Mouse (Mus musculus) CH12.LX (cell line): Measurements from ENCODE around the gene Corin.

Experiments
- BHLHE40 ChIP-seq: IDR thresholded peaks from 2 replicates; pipeline ENCODE4 v1.6.1; 2011; ENCODE audit warnings: mild to moderate bottlenecking, low read depth, low read length, improper control_type of control experiment
- CTCF ChIP-seq, 2 experiments: IDR thresholded peaks in 1 of 2; conservative IDR thresholded peaks in 1 of 2; 2 replicates each; pipeline ENCODE4 v1.5.1; 2011 to 2012; ENCODE audit warnings: low read depth in 2 of 2, low read length in 2 of 2, improper control_type of control experiment in 1 of 2, inconsistent platforms in 1 of 2, mild to moderate bottlenecking in 1 of 2, moderate library complexity in 1 of 2
- ELF1 ChIP-seq: IDR thresholded peaks from 2 replicates; pipeline ENCODE4 v1.6.1; 2014; ENCODE audit warnings: low read depth, mild to moderate bottlenecking, inconsistent platforms, low read length, improper control_type of control experiment
- EP300 ChIP-seq: IDR thresholded peaks from 2 replicates; pipeline ENCODE4 v1.6.1; 2011; ENCODE audit warnings: low read length, improper control_type of control experiment
- GABPA ChIP-seq: IDR thresholded peaks from 2 replicates; pipeline ENCODE4 v1.6.1; 2012; ENCODE audit warnings: low read depth, low read length, improper control_type of control experiment, inconsistent platforms; ENCODE audit not compliant: insufficient replicate concordance
- MAFK ChIP-seq: IDR thresholded peaks from 2 replicates; pipeline ENCODE4 v1.6.1; 2011; ENCODE audit warnings: low read length, improper control_type of control experiment; ENCODE audit not compliant: insufficient replicate concordance
- POLR2A ChIP-seq: IDR thresholded peaks from 2 replicates; pipeline ENCODE4 v1.6.1; 2011; ENCODE audit warnings: low read depth, mild to moderate bottlenecking, improper control_type of control experiment, low read length
- SIN3A ChIP-seq: IDR thresholded peaks from 2 replicates; pipeline ENCODE4 v1.6.1; 2012; ENCODE audit warnings: low read length, improper control_type of control experiment, inconsistent platforms
- TCF12 ChIP-seq: IDR thresholded peaks from 2 replicates; pipeline ENCODE4 v1.6.1; 2014; ENCODE audit warnings: low read depth, mild to moderate bottlenecking, inconsistent platforms, low read length, improper control_type of control experiment
- ZMIZ1 ChIP-seq: IDR thresholded peaks from 2 replicates; pipeline ENCODE4 v1.6.1; 2012; ENCODE audit warnings: low read depth, mild to moderate bottlenecking, inconsistent platforms, low read length, improper control_type of control experiment

GRCm38 (mm10) chr5:72363838-72364237, 140.4 kb downstream of the Corin start:
- TF ChIP-seq GABPA = no peak
- TF ChIP-seq EP300 = no peak
- no peak for TF ChIP-seq POLR2A
- TF ChIP-seq CTCF (conservative IDR thresholded peaks at IDR 0.05 in 1 of 2, IDR thresholded peaks at IDR 0.05 in 1 of 2; ENCODE audit: low read depth in 2 of 2, low read length in 2 of 2) = no peak
- no peak for TF ChIP-seq ZMIZ1
- no peak for TF ChIP-seq MAFK
- no peak for TF ChIP-seq ELF1
- TF ChIP-seq SIN3A = no peak
- TF ChIP-seq BHLHE40 = no peak
- TF ChIP-seq TCF12 = no peak
